Mouse (Mus musculus) hindbrain, embryonic 11.5 days (tissue): ENCODE data around the gene Fads2. TPM values are rescaled to one million over a fixed set of nuclear protein-coding genes. Genes with fewer than 3 reads are reported as not detected.

ENCODE experiments used
- ATAC-seq: fragments of 200-750 bp; cut with Nextera tagmentation; 2 replicates; pipeline ENCODE4 v1.8.0; 2017; ENCODE audit warnings: mild to moderate bottlenecking, moderate TSS enrichment, moderate library complexity; ENCODE audit not compliant: low FRiP score
- DNase-seq: peaks from one replicate; pipeline ENCODE4 v3.0.0-alpha.2; 2015; ENCODE audit warnings: low spot score
- H3K27ac ChIP-seq: fragments of 300-500 bp; sonication (generic); 2 replicates; pipeline ENCODE4 v1.5.1; 2014; ENCODE audit warnings: mild to moderate bottlenecking, low read depth, low read length
- H3K27me3 ChIP-seq: fragments of 300-500 bp; sonication (generic); 2 replicates; pipeline ENCODE4 v1.6.1; 2014; ENCODE audit warnings: mild to moderate bottlenecking, low read length, moderate library complexity, mixed read lengths; ENCODE audit not compliant: control insufficient read depth, insufficient read depth
- H3K36me3 ChIP-seq: fragments of 300-500 bp; sonication (generic); 2 replicates; pipeline ENCODE4 v1.6.1; 2014; ENCODE audit warnings: mild to moderate bottlenecking, low read length, moderate library complexity, mixed read lengths; ENCODE audit not compliant: control insufficient read depth, insufficient read depth
- H3K4me1 ChIP-seq: fragments of 300-500 bp; sonication (generic); replicated peaks from 2 replicates; pipeline ENCODE4 v1.6.1; 2014; ENCODE audit warnings: low read length, mixed read lengths; ENCODE audit not compliant: control insufficient read depth, insufficient read depth
- H3K4me2 ChIP-seq: fragments of 300-500 bp; sonication (generic); replicated peaks from 2 replicates; pipeline ENCODE4 v1.6.1; 2014; ENCODE audit warnings: mild to moderate bottlenecking, low read depth, low read length
- H3K4me3 ChIP-seq: fragments of 300-500 bp; sonication (generic); 2 replicates; pipeline ENCODE4 v1.5.1; 2014; ENCODE audit warnings: low read depth, low read length
- H3K9ac ChIP-seq: fragments of 300-500 bp; sonication (generic); 2 replicates; pipeline ENCODE4 v1.6.1; 2014; ENCODE audit warnings: low read depth, low read length
- H3K9me3 ChIP-seq: fragments of 300-500 bp; sonication (generic); 2 replicates; pipeline ENCODE4 v1.6.1; 2016; ENCODE audit warnings: low read length; ENCODE audit not compliant: control insufficient read depth
- WGBS: fragments of 180-500 bp; shearing (Covaris S2); extraction: QIAGEN DNeasy Blood & Tissue Kit; methylation state at CpG from one replicate; pipeline ENCODE4 v1.1.7; 2014; 5-methylcytosine and 5-hydroxymethylcytosine counted together
- polyA plus RNA-seq: library from polyadenylated mRNA; unstranded; fragments of >200 nt; fragmentation: Nextera tagmentation; extraction: Ambion mirVana; gene quantifications from 2 replicates; pipeline ENCODE4 v1.2.1, GENCODE M21; 2014

Gene Fads2
- polyA plus RNA-seq, 1 experiment from 2014 or later = 62.9 TPM

- ATAC-seq (no peak), DNase-seq (no peak)
- Histone ChIP-seq H3K27me3 (0 out of 2 replicates have a peak, but pooled peaks cover 2% of the 10 kb centered on the region), H3K36me3 (no peaks in the 10 kb centered on the region), H3K27ac (no peak overlapping the region), H3K4me3 (no peak overlapping the region), H3K9ac (no peak overlapping the region), H3K9me3 (no peaks in the 10 kb centered on the region), H3K4me2 (no peak overlapping the region), H3K4me1 (peaks cover 6% of the 10 kb centered on the region; the same call in 1 of the 2 replicates)
- 84% methylated on average over 4 of the region's 4 CpGs for WGBS
Observed at GRCm38 (mm10) chr19:10046346-10046745, 55.2 kb downstream of the Fads2 start.

DNA sequence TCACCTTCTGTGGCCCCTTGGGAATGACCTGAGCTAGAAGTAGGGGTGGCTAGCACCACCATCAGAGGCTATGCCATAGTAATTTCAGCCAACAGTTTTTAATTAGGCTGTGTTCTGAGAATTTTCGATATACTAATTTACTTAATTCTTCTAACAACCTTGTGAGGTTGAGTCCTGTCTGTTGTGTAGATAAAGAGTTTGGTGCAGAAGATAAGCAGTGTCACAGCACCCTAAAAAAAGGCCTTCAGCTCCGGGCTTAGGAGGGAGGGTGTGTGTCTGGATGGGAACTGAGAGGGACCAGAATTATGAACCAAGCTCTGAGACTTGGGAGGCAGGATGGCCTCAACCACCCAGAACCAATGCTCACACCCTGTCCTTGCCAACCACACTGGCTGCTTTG, 55.8 kb downstream of the Fads2 start:
- DNase-seq (no peak), ATAC-seq (no peak)
- WGBS = 85% methylated on average over 2 of the region's 2 CpGs
- Histone ChIP-seq H3K27ac (no peak overlapping the region), H3K4me2 (no peak overlapping the region), H3K9ac (no peak overlapping the region), H3K36me3 (no peaks in the 10 kb centered on the region), H3K27me3 (0 out of 2 replicates have a peak, but pooled peaks cover 2% of the 10 kb centered on the region), H3K9me3 (no peaks in the 10 kb centered on the region), H3K4me1 (peaks cover 9% of the 10 kb centered on the region; the same call in 1 of the 2 replicates), H3K4me3 (no peak overlapping the region)

GRCm38 (mm10) chr19:10043643-10044042, 57.9 kb downstream of the Fads2 start:
- Histone ChIP-seq H3K36me3 (no peaks in the 10 kb centered on the region), H3K27ac (no peak overlapping the region), H3K9ac (no peak overlapping the region), H3K27me3 (0 out of 2 replicates have a peak, but pooled peaks cover 4% of the 10 kb centered on the region), H3K4me1 (peaks cover 9% of the 10 kb centered on the region; the same call in 1 of the 2 replicates), H3K4me3 (no peak overlapping the region), H3K9me3 (no peaks in the 10 kb centered on the region), H3K4me2 (no peak overlapping the region)
- DNase-seq = no peak
- ATAC-seq = no peak

DNA sequence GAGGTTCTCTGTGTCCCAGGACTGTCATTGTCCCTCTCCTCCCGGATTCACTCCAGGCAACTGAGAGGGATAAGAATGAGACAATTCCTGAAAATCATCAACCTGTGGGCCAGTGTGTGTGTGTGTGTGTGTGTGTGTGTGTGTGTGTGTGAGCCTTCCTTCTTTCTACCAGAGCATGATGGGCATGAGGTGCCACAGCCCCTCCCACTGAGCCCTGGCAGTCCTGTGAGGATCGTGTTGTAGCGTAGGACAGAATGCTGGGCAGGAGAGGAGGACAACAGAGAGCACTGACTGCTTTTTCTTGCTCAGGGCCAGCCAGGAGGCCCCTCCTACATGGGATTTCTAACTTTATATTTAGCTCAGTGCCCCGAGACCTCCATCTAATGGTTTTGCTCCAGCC, 58.7 kb downstream of the Fads2 start:
- Histone ChIP-seq H3K36me3 (no peaks in the 10 kb centered on the region), H3K9ac (no peak overlapping the region), H3K4me1 (peaks cover 9% of the 10 kb centered on the region; the same call in 1 of the 2 replicates), H3K9me3 (no peaks in the 10 kb centered on the region), H3K4me3 (no peak overlapping the region), H3K27me3 (0 out of 2 replicates have a peak, but pooled peaks cover 4% of the 10 kb centered on the region), H3K27ac (no peak overlapping the region), H3K4me2 (no peak overlapping the region)
- ATAC-seq (no peak), DNase-seq (no peak)
- 81% methylated on average over 4 of the region's 4 CpGs for WGBS

DNA sequence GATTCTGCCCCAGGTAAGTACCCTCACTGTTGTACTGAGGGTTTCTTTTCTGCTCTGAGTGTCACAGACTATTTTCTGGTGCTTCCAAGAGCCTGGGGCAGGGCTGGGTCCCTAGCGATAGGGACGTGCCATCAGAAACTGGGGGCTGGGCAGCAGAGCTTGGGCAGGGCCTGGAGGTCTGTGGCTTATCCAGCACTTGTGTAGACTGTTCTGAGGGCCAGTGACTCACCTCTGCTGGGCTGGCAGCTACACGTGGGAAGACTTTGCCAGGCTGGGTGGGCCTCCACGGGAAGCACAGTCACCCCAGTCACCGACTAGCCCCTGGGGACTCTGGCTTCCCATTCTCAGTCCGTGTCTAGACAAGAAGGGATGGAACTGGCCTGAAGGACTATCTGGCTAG, 59.3 kb downstream of the Fads2 start:
- DNase-seq (no peak), ATAC-seq (peak; percentile 17; the same call in 1 of the 2 replicates)
- 67% methylated on average over 6 of the region's 6 CpGs for WGBS

GRCm38 (mm10) chr19:10041388-10042148, 60.0 kb downstream of the Fads2 start, which contains the start of gene Fads3:
Fads3 (plus strand) TSS chr19:10041569.
- Histone ChIP-seq H3K27me3 (0 out of 2 replicates have a peak, but pooled peaks cover 4% of the 10 kb centered on the region), H3K9ac (peak within 1 kb of the TSS; percentile 71), H3K9me3 (no peaks in the 10 kb centered on the region), H3K4me1 (peaks cover 9% of the 10 kb centered on the region; the same call in 1 of the 2 replicates), H3K4me3 (peak within 1 kb of the TSS; percentile 54), H3K27ac (no peak within 1 kb of the TSS), H3K36me3 (no peaks in the 10 kb centered on the region), H3K4me2 (peak within 1 kb of the TSS; percentile 99)
- ATAC-seq (peak; percentile 91), DNase-seq (peak; percentile 77)
- under 1% methylated on average over 58 of the region's 69 CpGs for WGBS

More for the DNA sequence above, 59.3 kb downstream of the Fads2 start:
- Histone ChIP-seq H3K9me3 (no peaks in the 10 kb centered on the region), H3K4me3 (peak overlapping the region; percentile 54), H3K36me3 (no peaks in the 10 kb centered on the region), H3K27me3 (0 out of 2 replicates have a peak, but pooled peaks cover 4% of the 10 kb centered on the region), H3K9ac (peak overlapping the region; percentile 71; the same call in 1 of the 2 replicates), H3K4me2 (peak overlapping the region; percentile 99), H3K4me1 (peaks cover 9% of the 10 kb centered on the region; the same call in 1 of the 2 replicates), H3K27ac (no peak overlapping the region)

GRCm38 (mm10) chr19:10040866-10041387, 60.6 kb downstream of the Fads2 start:
- no peak overlapping the region for H3K27ac ChIP-seq
- peak overlapping the region; percentile 71 for H3K9ac ChIP-seq
- H3K36me3 ChIP-seq = no peaks in the 10 kb centered on the region
- DNase-seq (no peak), ATAC-seq (no peak; the same call in 1 of the 2 replicates)
- H3K9me3 ChIP-seq = no peaks in the 10 kb centered on the region
- H3K4me2 ChIP-seq = peak overlapping the region; percentile 99
- 7% methylated on average over 14 of the region's 20 CpGs for WGBS
- 0 out of 2 replicates have a peak, but pooled peaks cover 4% of the 10 kb centered on the region for H3K27me3 ChIP-seq
- peak overlapping the region; percentile 54 for H3K4me3 ChIP-seq
- peaks cover 9% of the 10 kb centered on the region; the same call in 1 of the 2 replicates for H3K4me1 ChIP-seq

DNA sequence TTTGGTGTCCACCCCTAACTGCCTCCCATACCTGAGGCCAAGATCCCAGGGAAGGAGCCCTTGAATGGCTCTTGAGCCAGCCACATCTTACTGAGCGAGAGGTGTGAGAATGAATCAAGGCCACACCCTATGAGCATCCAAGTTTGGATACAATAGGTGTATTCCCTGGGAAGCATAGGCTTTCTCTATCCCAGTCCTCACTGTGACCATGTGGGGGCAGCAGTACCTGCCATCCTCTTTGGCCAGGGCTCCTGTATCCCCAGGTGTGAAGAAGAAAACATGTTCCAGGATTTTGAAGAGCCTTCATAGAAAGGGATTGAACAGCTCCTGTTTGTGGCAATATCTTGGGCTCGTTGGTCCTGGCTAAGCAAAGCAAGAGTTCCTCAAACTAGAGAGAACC, 61.9 kb downstream of the Fads2 start:
- 0 out of 2 replicates have a peak, but pooled peaks cover 4% of the 10 kb centered on the region for H3K27me3 ChIP-seq
- no peak for ATAC-seq
- peaks cover 9% of the 10 kb centered on the region; the same call in 1 of the 2 replicates for H3K4me1 ChIP-seq
- H3K4me2 ChIP-seq = no peak overlapping the region
- no peaks in the 10 kb centered on the region for H3K36me3 ChIP-seq
- no peak overlapping the region for H3K4me3 ChIP-seq
- no peak overlapping the region for H3K27ac ChIP-seq
- H3K9ac ChIP-seq = no peak overlapping the region
- 80% methylated on average over 2 of the region's 2 CpGs for WGBS
- no peak for DNase-seq
- no peaks in the 10 kb centered on the region for H3K9me3 ChIP-seq
